Mouse (Mus musculus) bone marrow, adult 2 months (tissue): ENCODE measurements around the gene Gm13698.
"Not testable (repeated sequence)": the region's sequence is repeated elsewhere in the genome, so short reads cannot be mapped to it uniquely, and the experiment has no call there.

Source experiments
- CTCF ChIP-seq: fragments of 200-500 bp; IDR thresholded peaks from 2 replicates; pipeline ENCODE4 v1.5.1; 2011; ENCODE audit warnings: low read length, control low read depth; ENCODE audit not compliant: control insufficient read depth, insufficient read depth
- POLR2A ChIP-seq: fragments of 200-500 bp; IDR thresholded peaks from 2 replicates; pipeline ENCODE4 v1.6.1; 2011; ENCODE audit warnings: low read depth, mild to moderate bottlenecking, control low read depth, low read length, borderline replicate concordance; ENCODE audit not compliant: control insufficient read depth

GRCm38 (mm10) chr2:83978633-83979032, 23.1 kb downstream of the Gm13698 start, which contains the start of gene Gm13694:
- not testable (repeated sequence) for TF ChIP-seq CTCF, POLR2A
